24 mouse cellular contexts compared by ENCODE assay signal in the genomic region with DNA sequence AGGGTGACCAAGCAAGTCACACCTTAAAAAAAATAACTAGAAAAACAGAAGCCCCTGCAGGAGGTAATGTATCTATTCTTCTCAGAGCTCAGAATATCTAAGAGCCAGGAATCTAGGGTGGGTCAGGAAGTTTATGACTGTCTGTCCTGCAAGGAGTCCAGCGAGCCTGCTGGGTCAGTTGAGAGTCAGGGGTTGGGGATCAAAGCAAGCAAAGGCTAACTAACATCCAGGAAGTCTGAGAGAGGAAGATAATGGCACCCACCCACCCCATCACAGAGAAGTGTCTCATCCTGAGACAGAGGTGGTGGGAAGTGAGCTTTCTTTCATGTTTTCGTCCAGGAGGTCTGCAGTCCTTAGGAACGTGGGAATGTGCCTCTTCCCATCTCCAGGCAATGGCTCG.
"Had no signal": no experiment of that assay in that cellular context is flagged by ENCODE, and none has a peak within 500 bp of the region (broad histone marks: within the 10 kb centered on the region; RNA-seq: fewer than 3 reads in every experiment).

No protein-coding gene starts in this region.

- H3K4me2 ChIP-seq: heart, embryonic 11.5 days; heart, embryonic 13.5 days; heart, embryonic 15.5 days; hindbrain, embryonic 12.5 days; hindbrain, embryonic 15.5 days; intestine, embryonic 15.5 days; limb, embryonic 12.5 days; liver, embryonic 13.5 days; liver, embryonic 15.5 days had no signal

- H3K4me1 ChIP-seq: heart, embryonic 15.5 days; intestine, embryonic 15.5 days; limb, embryonic 10.5 days had no signal

- H3K27me3 ChIP-seq: heart, embryonic 13.5 days; heart, embryonic 15.5 days; hindbrain, embryonic 12.5 days; hindbrain, embryonic 15.5 days; intestine, embryonic 15.5 days; limb, embryonic 12.5 days; liver, embryonic 13.5 days; liver, embryonic 15.5 days had no signal

- ATAC-seq: intestine, embryonic 15.5 days; intestine, postnatal 0 days had no signal

- H3K9ac ChIP-seq: heart, embryonic 13.5 days; heart, embryonic 15.5 days; hindbrain, embryonic 12.5 days; hindbrain, embryonic 15.5 days; intestine, embryonic 15.5 days; limb, embryonic 12.5 days; liver, embryonic 13.5 days; liver, embryonic 15.5 days had no signal

- DNase-seq: gastrocnemius, adult 2 months; gastrocnemius, postnatal 10 days; gastrocnemius, postnatal 25 days; heart, postnatal 14 days; heart, postnatal 36 days; kidney, adult 18-20 months; kidney, adult 8-10 months; kidney, postnatal 10 days; kidney, postnatal 25 days; kidney, postnatal 4 days; liver, embryonic 13.5 days had no signal

- H3K27ac ChIP-seq: gastrocnemius, adult 2 months; heart, embryonic 13.5 days; heart, embryonic 15.5 days; hindbrain, embryonic 10.5 days; hindbrain, embryonic 12.5 days; hindbrain, embryonic 15.5 days; intestine, embryonic 15.5 days; layer of hippocampus, adult 2 months; left cerebral cortex, adult 2 months; limb, embryonic 10.5 days; limb, embryonic 12.5 days; liver, embryonic 13.5 days; liver, embryonic 15.5 days had no signal

- H3K4me3 ChIP-seq: gastrocnemius, adult 2 months; heart, embryonic 13.5 days; heart, embryonic 15.5 days; hindbrain, embryonic 10.5 days; hindbrain, embryonic 12.5 days; hindbrain, embryonic 15.5 days; intestine, embryonic 15.5 days; layer of hippocampus, adult 2 months; left cerebral cortex, adult 2 months; limb, embryonic 10.5 days; limb, embryonic 12.5 days; liver, embryonic 13.5 days; liver, embryonic 15.5 days had no signal

- H3K9me3 ChIP-seq: heart, embryonic 13.5 days; heart, embryonic 15.5 days; hindbrain, embryonic 10.5 days; hindbrain, embryonic 12.5 days; hindbrain, embryonic 15.5 days; intestine, embryonic 15.5 days; limb, embryonic 10.5 days; limb, embryonic 12.5 days; liver, embryonic 13.5 days; liver, embryonic 15.5 days had no signal

- H3K36me3 ChIP-seq: heart, embryonic 13.5 days; heart, embryonic 15.5 days; hindbrain, embryonic 10.5 days; hindbrain, embryonic 12.5 days; hindbrain, embryonic 15.5 days; intestine, embryonic 15.5 days; limb, embryonic 10.5 days; limb, embryonic 12.5 days; liver, embryonic 13.5 days; liver, embryonic 15.5 days had no signal
